12 mouse cellular contexts compared by ENCODE assay signal in genomic region chr15:96372628-96373027, GRCm38 (mm10).
"Had no signal": no experiment of that assay in that cellular context is flagged by ENCODE, and none has a peak within 500 bp of the region (broad histone marks: within the 10 kb centered on the region; RNA-seq: fewer than 3 reads in every experiment).

No protein-coding gene starts in this region.

- H3K27me3 ChIP-seq: neural tube, embryonic 13.5 days; neural tube, embryonic 15.5 days; stomach, embryonic 15.5 days had no signal

- H3K4me1 ChIP-seq: neural tube, embryonic 13.5 days; stomach, embryonic 15.5 days had no signal

- H3K4me3 ChIP-seq: neural tube, embryonic 13.5 days; neural tube, embryonic 15.5 days; stomach, embryonic 15.5 days had no signal

- H3K9me3 ChIP-seq: neural tube, embryonic 13.5 days; neural tube, embryonic 15.5 days; stomach, embryonic 15.5 days had no signal

- DNase-seq: retina, postnatal 1 day; right cerebral cortex, adult 18-20 months; right cerebral cortex, postnatal 14 days; right cerebral cortex, postnatal 25 days; right cerebral cortex, postnatal 4 days; spleen, adult 18-20 months; thymus, adult 18-20 months; thymus, postnatal 25 days had no signal

- H3K9ac ChIP-seq: neural tube, embryonic 13.5 days; neural tube, embryonic 15.5 days; stomach, embryonic 15.5 days had no signal

- H3K27ac ChIP-seq: neural tube, embryonic 13.5 days; neural tube, embryonic 15.5 days; stomach, embryonic 15.5 days; stomach, postnatal 0 days had no signal

- H3K4me2 ChIP-seq: neural tube, embryonic 13.5 days; neural tube, embryonic 15.5 days; stomach, embryonic 15.5 days had no signal
